Mouse (Mus musculus) brown adipose tissue, adult 24 weeks (tissue): ENCODE measurements around the gene Tmem102. TPM values are rescaled to one million over a fixed set of nuclear protein-coding genes. Genes with fewer than 3 reads are reported as not detected.
A peak's percentile ranks its signal among the peaks of the same experiment; 100 is the strongest.

Source experiments
- H3K27ac ChIP-seq: fragments of 200-500 bp; replicated peaks from 2 replicates; pipeline ENCODE4 v1.5.1; 2012; ENCODE audit warnings: low read depth, mild to moderate bottlenecking, low read length
- H3K4me1 ChIP-seq: fragments of 200-500 bp; 2 replicates; pipeline ENCODE4 v1.6.1; 2012; ENCODE audit warnings: low read length, mixed read lengths; ENCODE audit not compliant: control insufficient read depth, insufficient read depth, insufficient read length
- H3K4me3 ChIP-seq: fragments of 200-500 bp; 2 replicates; pipeline ENCODE4 v1.5.1; 2012; ENCODE audit warnings: low read depth, mild to moderate bottlenecking, low read length, moderate library complexity; ENCODE audit not compliant: insufficient read depth
- polyA plus RNA-seq: library from polyadenylated mRNA; stranded (reverse); fragments of >200 nt; gene quantifications from 2 replicates; pipeline ENCODE4 v1.2.4, GENCODE M21; 2012; ENCODE audit not compliant: missing spikeins, insufficient read depth, insufficient read length

Tmem102 gene
- polyA plus RNA-seq, 1 experiment, result 1.2 TPM

DNA sequence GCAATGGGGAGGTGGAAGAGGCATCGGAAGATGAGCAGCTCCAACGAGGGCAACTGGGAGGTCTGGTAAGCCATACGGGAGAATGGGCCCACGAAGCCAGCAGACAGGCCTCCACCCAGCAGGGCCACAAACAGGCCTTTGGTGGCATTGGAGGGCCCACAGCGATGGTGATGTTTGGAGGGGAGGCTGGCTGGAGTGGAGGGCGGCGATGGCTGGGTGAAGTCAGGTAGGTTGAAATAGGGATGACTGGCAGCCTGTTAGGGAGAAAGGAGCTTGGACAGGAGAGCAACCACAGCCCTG is 44.6 kb downstream of the Tmem102 start:
- Histone ChIP-seq H3K4me1 (0 out of 2 replicates have a peak, but pooled peaks cover 3% of the 10 kb centered on the region), H3K27ac (no peak overlapping the region), H3K4me3 (no peak overlapping the region)

GRCm38 (mm10) chr11:69760160-69760900 is 45.1 kb downstream of the Tmem102 start:
- Histone ChIP-seq H3K27ac (peak overlapping the region; percentile 1; the same call in 1 of the 2 replicates), H3K4me1 (0 out of 2 replicates have a peak, but pooled peaks cover 3% of the 10 kb centered on the region), H3K4me3 (no peak overlapping the region)

GRCm38 (mm10) chr11:69758971-69759721 is 46.3 kb downstream of the Tmem102 start:
- Histone ChIP-seq H3K4me3 (peak overlapping the region; percentile 70), H3K27ac (peak overlapping the region; percentile 99), H3K4me1 (0 out of 2 replicates have a peak, but pooled peaks cover 3% of the 10 kb centered on the region)

DNA sequence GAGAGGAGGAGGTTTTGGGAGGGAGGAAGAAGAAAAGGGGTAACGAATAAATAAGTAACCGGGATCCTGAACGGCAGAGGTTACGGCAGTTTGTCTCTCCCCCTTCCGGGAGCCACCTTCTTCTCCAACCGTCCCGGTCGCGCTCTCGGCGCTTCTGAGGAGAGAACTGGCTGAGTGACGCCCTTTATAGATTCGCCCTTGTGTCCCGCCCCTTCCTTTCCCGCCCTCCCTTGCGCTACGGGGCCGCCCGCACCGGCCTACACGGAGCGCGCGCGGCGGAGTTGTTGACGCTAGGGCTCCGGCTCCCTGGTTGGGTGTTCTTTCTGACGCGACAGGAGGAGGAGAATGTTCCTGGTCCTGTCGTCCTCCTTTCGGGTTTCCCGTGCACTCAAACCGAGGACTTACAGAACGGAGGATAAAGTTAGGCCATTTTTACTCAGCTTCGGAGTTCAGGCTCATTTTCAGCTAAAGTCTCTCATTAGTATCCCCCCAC is 46.9 kb downstream of the Tmem102 start, which contains the start of gene Polr2a:
Polr2a (minus strand) TSS at position 160 of the 493 bp plus-strand sequence.
- Histone ChIP-seq H3K4me3 (peak within 1 kb of the TSS; percentile 70), H3K27ac (peak within 1 kb of the TSS; percentile 99), H3K4me1 (0 out of 2 replicates have a peak, but pooled peaks cover 3% of the 10 kb centered on the region)

- peak overlapping the region; percentile 70 for H3K4me3 ChIP-seq
- H3K27ac ChIP-seq, result peak overlapping the region; percentile 86
- 0 out of 2 replicates have a peak, but pooled peaks cover 3% of the 10 kb centered on the region for H3K4me1 ChIP-seq
These were observed 47.4 kb downstream of the Tmem102 start for GRCm38 (mm10) chr11:69758090-69758456.

GRCm38 (mm10) chr11:69757303-69758089 is 47.9 kb downstream of the Tmem102 start:
- Histone ChIP-seq H3K27ac (0 out of 2 replicates have a peak overlapping the region, but pooled peaks have one; percentile 44), H3K4me3 (peak overlapping the region; percentile 70)

DNA sequence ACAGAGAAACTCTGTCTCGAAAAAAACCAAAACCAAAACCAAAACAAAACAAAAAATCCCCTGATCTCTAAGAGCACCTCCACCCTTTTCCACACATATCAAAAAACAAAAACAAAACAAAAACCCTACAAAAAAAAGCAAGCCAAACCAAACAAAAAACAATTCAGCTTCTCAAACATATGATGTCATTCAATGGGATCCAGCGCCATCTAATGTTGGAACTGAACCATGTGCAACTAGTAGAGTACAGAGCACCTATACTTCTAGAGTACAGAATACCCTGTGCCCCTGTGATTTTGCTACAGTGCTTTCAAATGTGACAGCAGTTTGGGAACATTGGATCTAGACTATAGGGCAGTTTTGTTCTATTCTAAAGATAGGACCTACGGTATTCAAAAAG is 50.7 kb downstream of the Tmem102 start:
- Histone ChIP-seq H3K4me1 (0 out of 2 replicates have a peak, but pooled peaks cover 3% of the 10 kb centered on the region), H3K4me3 (no peak overlapping the region), H3K27ac (no peak overlapping the region)

More at GRCm38 (mm10) chr11:69757303-69758089, 47.9 kb downstream of the Tmem102 start:
- H3K4me1 ChIP-seq, result 0 out of 2 replicates have a peak, but pooled peaks cover 3% of the 10 kb centered on the region

GRCm38 (mm10) chr11:69754233-69754632 is 51.2 kb downstream of the Tmem102 start:
- H3K27ac ChIP-seq, result no peak overlapping the region
- H3K4me1 ChIP-seq, result 0 out of 2 replicates have a peak, but pooled peaks cover 3% of the 10 kb centered on the region
- H3K4me3 ChIP-seq, result no peak overlapping the region

Other genes with a start within 250 kb of the Tmem102 start
- not detected in 2 replicates for gene Efnb3, start 245.4 kb downstream of the Tmem102 start, polyA plus RNA-seq
- gene Wrap53, start 225.4 kb downstream of the Tmem102 start, polyA plus RNA-seq, result 10.7 and 10.9 TPM in 2 replicates
- 13.6 and 18.3 TPM in 2 replicates for gene Trp53, start 225.3 kb downstream of the Tmem102 start, polyA plus RNA-seq
- gene Atp1b2, start 199.7 kb downstream of the Tmem102 start, polyA plus RNA-seq, result 6.7 and 8.3 TPM in 2 replicates
- gene Shbg, start 187.7 kb downstream of the Tmem102 start, polyA plus RNA-seq, result not detected in 2 replicates
- gene Sat2, start 183.6 kb downstream of the Tmem102 start, polyA plus RNA-seq, result 8.6 and 10.9 TPM in 2 replicates
- 27.8 and 29.5 TPM in 2 replicates for gene Fxr2, start 172.6 kb downstream of the Tmem102 start, polyA plus RNA-seq
- gene Sox15, start 150.3 kb downstream of the Tmem102 start, polyA plus RNA-seq, result not detected in 2 replicates
- gene Mpdu1, start 143.0 kb downstream of the Tmem102 start, polyA plus RNA-seq, result 73.8 and 102 TPM in 2 replicates
- gene Cd68, start 139.5 kb downstream of the Tmem102 start, polyA plus RNA-seq, result 10.3 and 12.1 TPM in 2 replicates
- 268 and 317 TPM in 2 replicates for gene Eif4a1, start 133.2 kb downstream of the Tmem102 start, polyA plus RNA-seq
- gene Senp3, start 123.5 kb downstream of the Tmem102 start, polyA plus RNA-seq, result 49.9 and 65.3 TPM in 2 replicates
- 4.1 and 4.9 TPM in 2 replicates for gene Tnfsf13, start 119.8 kb downstream of the Tmem102 start, polyA plus RNA-seq
- gene Tnfsf12, start 109.8 kb downstream of the Tmem102 start, polyA plus RNA-seq, result 12.7 and 13.7 TPM in 2 replicates
- gene Tnfsfm13, start 109.5 kb downstream of the Tmem102 start, polyA plus RNA-seq, result 0.99 and 2.8 TPM in 2 replicates
- gene Polr2a, start 47.0 kb downstream of the Tmem102 start, polyA plus RNA-seq, result 10.4 and 16.5 TPM in 2 replicates
- not detected in 2 replicates for gene Slc35g3, start 43.7 kb downstream of the Tmem102 start, polyA plus RNA-seq
- gene Zbtb4, start 39.7 kb downstream of the Tmem102 start, polyA plus RNA-seq, result 17.2 and 23.6 TPM in 2 replicates
- gene Chrnb1, start 9.7 kb downstream of the Tmem102 start, polyA plus RNA-seq, result 1.7 and 2.4 TPM in 2 replicates
- gene Fgf11, start 3.8 kb downstream of the Tmem102 start, polyA plus RNA-seq, result 5.6 and 7.5 TPM in 2 replicates
- not detected in 2 replicates for gene Gm39566, start 9.7 kb upstream of the Tmem102 start, polyA plus RNA-seq
- gene Spem2, start 12.8 kb upstream of the Tmem102 start, polyA plus RNA-seq, result not detected in 2 replicates
- not detected in 2 replicates for gene Spem1, start 16.6 kb upstream of the Tmem102 start, polyA plus RNA-seq
- gene Nlgn2, start 32.2 kb upstream of the Tmem102 start, polyA plus RNA-seq, result 1.8 and 2.7 TPM in 2 replicates
- gene Tmem256, start 32.9 kb upstream of the Tmem102 start, polyA plus RNA-seq, result 206 and 248 TPM in 2 replicates
- 18.7 TPM in 2 replicates for gene Plscr3, start 40.8 kb upstream of the Tmem102 start, polyA plus RNA-seq
- not detected in 2 replicates for gene Tnk1, start 53.1 kb upstream of the Tmem102 start, polyA plus RNA-seq
- gene Tmem95, start 72.4 kb upstream of the Tmem102 start, polyA plus RNA-seq, result not detected in 2 replicates
- 2.5 and 3.3 TPM in 2 replicates for gene Kctd11, start 75.8 kb upstream of the Tmem102 start, polyA plus RNA-seq
- gene Acap1, start 89.9 kb upstream of the Tmem102 start, polyA plus RNA-seq, result not detected in 2 replicates
- gene 2810408A11Rik, start 95.4 kb upstream of the Tmem102 start, polyA plus RNA-seq, result 3.2 TPM in 1 of 2 replicates, not detected in the other
- gene Neurl4, start 95.4 kb upstream of the Tmem102 start, polyA plus RNA-seq, result 16.9 and 18.4 TPM in 2 replicates
- gene Gps2, start 108.3 kb upstream of the Tmem102 start, polyA plus RNA-seq, result 23.6 and 24.3 TPM in 2 replicates
- 424 and 439 TPM in 2 replicates for gene Eif5a, start 116.3 kb upstream of the Tmem102 start, polyA plus RNA-seq
- gene Ybx2, start 130.2 kb upstream of the Tmem102 start, polyA plus RNA-seq, result 37.9 and 76.4 TPM in 2 replicates
- 466 and 489 TPM in 2 replicates for gene Slc2a4, start 142.6 kb upstream of the Tmem102 start, polyA plus RNA-seq
- not detected in 2 replicates for gene Cldn7, start 159.2 kb upstream of the Tmem102 start, polyA plus RNA-seq
- 82.4 and 122 TPM in 2 replicates for gene Ctdnep1, start 175.5 kb upstream of the Tmem102 start, polyA plus RNA-seq
- 66.7 and 78.0 TPM in 2 replicates for gene Elp5, start 176.9 kb upstream of the Tmem102 start, polyA plus RNA-seq
- gene Gabarap, start 185.5 kb upstream of the Tmem102 start, polyA plus RNA-seq, result 576 and 663 TPM in 2 replicates
- gene Phf23, start 190.2 kb upstream of the Tmem102 start, polyA plus RNA-seq, result 24.2 and 26.4 TPM in 2 replicates
- 2.6 and 4.9 TPM in 2 replicates for gene Dvl2, start 195.0 kb upstream of the Tmem102 start, polyA plus RNA-seq
- gene Acadvl, start 209.8 kb upstream of the Tmem102 start, polyA plus RNA-seq, result 1,981 and 2,287 TPM in 2 replicates
- 2.4 and 2.7 TPM in 2 replicates for gene Dlg4, start 211.3 kb upstream of the Tmem102 start, polyA plus RNA-seq
- 0.87 TPM in 1 of 2 replicates, not detected in the other for gene Asgr1, start 248.5 kb upstream of the Tmem102 start, polyA plus RNA-seq